Comparison of ENCODE assay signal across 17 mouse cellular contexts in genomic region chr2:181157716-181158302, GRCm38 (mm10). TPM values are rescaled to one million over a fixed set of nuclear protein-coding genes. Genes with fewer than 3 reads are reported as not detected.
DNase-seq lines count a peak whose midpoint lies in the region; ATAC-seq lines count a peak whose summit lies in the region.
"Had no signal": no experiment of that assay in that cellular context is flagged by ENCODE, and none has a peak within 500 bp of the region (broad histone marks: within the 10 kb centered on the region; RNA-seq: fewer than 3 reads in every experiment).

No protein-coding gene starts in this region.

- no peak overlapping the region for H3K4me3 ChIP-seq in heart, embryonic 15.5 days
- H3K4me3 ChIP-seq: liver, embryonic 15.5 days had no signal

- no peak overlapping the region for H3K4me2 ChIP-seq in heart, embryonic 15.5 days
- H3K4me2 ChIP-seq: liver, embryonic 15.5 days had no signal

- no peak for ATAC-seq in cerebellum, adult (ENCODE audit: insufficient number of reproducible peaks, low FRiP score, low TSS enrichment)
- ATAC-seq in heart, embryonic 15.5 days (replicated peaks; ENCODE audit: insufficient number of reproducible peaks, insufficient read depth, low FRiP score, low read depth) = no peak
- ATAC-seq: forebrain, embryonic 14.5 days had no signal

- H3K4me1 ChIP-seq in heart, embryonic 15.5 days (replicated peaks) = peaks cover 59% of the 10 kb centered on the region
- H3K4me1 ChIP-seq: liver, embryonic 15.5 days had no signal

- no peaks in the 10 kb centered on the region for H3K9me3 ChIP-seq in heart, embryonic 15.5 days (replicated peaks)
- H3K9me3 ChIP-seq: G1E; liver, embryonic 15.5 days had no signal

- H3K36me3 ChIP-seq in heart, embryonic 15.5 days = peaks cover 7% of the 10 kb centered on the region; the same call in 1 of the 2 replicates
- H3K36me3 ChIP-seq: G1E; liver, embryonic 15.5 days had no signal

- H3K27me3 ChIP-seq in heart, embryonic 15.5 days = peaks cover 26% of the 10 kb centered on the region

- WGBS in heart, embryonic 15.5 days = 58% methylated on average over 6 of the region's 6 CpGs

- H3K9ac ChIP-seq in heart, embryonic 15.5 days = no peak overlapping the region
- H3K9ac ChIP-seq: liver, embryonic 15.5 days had no signal

- peak overlapping the region; percentile 85 for H3K27ac ChIP-seq in heart, embryonic 15.5 days
- H3K27ac ChIP-seq: kidney, postnatal 0 days; liver, embryonic 15.5 days had no signal

- peak; percentile 54 for DNase-seq in cerebellum, adult 11-12 months
- DNase-seq in heart, adult 8-10 months (ENCODE audit: low spot score) = no peak
- DNase-seq in Muller cell, postnatal 12 days (ENCODE audit: inconsistent ontology term) = peak; percentile 26
- peak; percentile 7 for DNase-seq in fibroblast of lung, adult 2 months (ENCODE audit: low read depth)
- DNase-seq in kidney, postnatal 25 days = no peak
- no peak for DNase-seq in layer of hippocampus, adult 11-12 months (ENCODE audit: low spot score)
- DNase-seq: left cerebral cortex, postnatal 4 days; spleen, adult 18-20 months had no signal

RNA-seq across cellular contexts. Expression of gene Eef1a2, which starts 1.0 kb away (rescaled TPM):
- polyA plus RNA-seq in heart, embryonic 15.5 days (2015; fragmentation: Nextera tagmentation; extraction: Ambion mirVana) = 12.1 and 13.2 TPM in 2 replicates
- 1,000 to 10,000 TPM; 1,613 to 1,715 (median 1,670) TPM for total RNA-seq in heart, adult 8-10 months (2022)
- total RNA-seq: megakaryocyte, adult 5-6 weeks; neutrophil, adult 5-6 weeks had no signal
- polyA plus RNA-seq: G1E; liver, embryonic 15.5 days had no signal

RNA-seq across cellular contexts. Expression of gene Kcnq2, which starts 22.7 kb away (rescaled TPM):
- polyA plus RNA-seq in heart, embryonic 15.5 days (2015; fragmentation: Nextera tagmentation; extraction: Ambion mirVana) = 0.03 and 0.65 TPM in 2 replicates
- total RNA-seq in heart, adult 8-10 months (2022) = under 1 TPM in 3 of 4 experiments, not detected in 1; 0.06 to 0.12 (median 0.09) TPM
- total RNA-seq: megakaryocyte, adult 5-6 weeks; neutrophil, adult 5-6 weeks had no signal
- polyA plus RNA-seq: G1E; kidney, postnatal 0 days had no signal

RNA-seq across cellular contexts. Expression of gene Ppdpf, which starts 29.2 kb away (rescaled TPM):
- 146 and 165 TPM in 2 replicates for polyA plus RNA-seq in heart, embryonic 15.5 days (2015; fragmentation: Nextera tagmentation; extraction: Ambion mirVana)
- 10 to 100 TPM; 45.3 to 54.3 (median 52.4) TPM for total RNA-seq in heart, adult 8-10 months (2022)

RNA-seq across cellular contexts. Expression of gene Ptk6, which starts 44.8 kb away (rescaled TPM):
- 0.05 TPM in 1 of 2 replicates, not detected in the other for polyA plus RNA-seq in heart, embryonic 15.5 days (2015; fragmentation: Nextera tagmentation; extraction: Ambion mirVana)
- total RNA-seq in heart, adult 8-10 months (2022) = not detected
- total RNA-seq: left cerebral cortex, postnatal 4 days; megakaryocyte, adult 5-6 weeks had no signal
- polyA plus RNA-seq: embryonic facial prominence, embryonic 11.5 days; forebrain, embryonic 14.5 days; G1E; kidney, postnatal 0 days had no signal

RNA-seq across cellular contexts. Expression of gene Srms, which starts 55.2 kb away (rescaled TPM):
- polyA plus RNA-seq in heart, embryonic 15.5 days (2015; fragmentation: Nextera tagmentation; extraction: Ambion mirVana) = 0.09 and 0.10 TPM in 2 replicates
- under 1 TPM; 0.30 to 0.46 (median 0.38) TPM for total RNA-seq in heart, adult 8-10 months (2022)
- total RNA-seq: megakaryocyte, adult 5-6 weeks had no signal
- polyA plus RNA-seq: embryonic facial prominence, embryonic 11.5 days; G1E had no signal

Comparison
In these comparisons a context has a peak if more than half of its experiments do, and no peak if none do; other contexts are left out.
1. DNase-seq: peak in cerebellum, adult 11-12 months (single experiment), Muller cell, postnatal 12 days (single experiment) and fibroblast of lung, adult 2 months (single experiment); none in heart, adult 8-10 months (single experiment), kidney, postnatal 25 days (0 of 2) and layer of hippocampus, adult 11-12 months (single experiment).